Mouse (Mus musculus) erythroblast, adult 5-6 weeks (primary cell): ENCODE data around the gene Gnl3. TPM values are rescaled to one million over a fixed set of nuclear protein-coding genes. Genes with fewer than 3 reads are reported as not detected.

ENCODE experiments used
- ATAC-seq: replicated peaks from 2 replicates; pipeline ENCODE4 v1.8.0; 2016; ENCODE audit warnings: moderate number of reproducible peaks, mild to moderate bottlenecking, moderate TSS enrichment, inconsistent platforms; ENCODE audit not compliant: poor library complexity, low FRiP score, severe bottlenecking
- total RNA-seq, 2 experiments: library from RNA; stranded (forward) in 1 of 2; stranded (reverse) in 1 of 2; fragments of 150-400 nt in 1 of 2; fragments of 200-764, 138-1000 nt in 1 of 2; gene quantifications; 2 replicates each; pipeline versions ENCODE4 v1.2.3 to v1.2.4; 2015 to 2017; ENCODE audit warnings: low replicate concordance in 2 of 2

Gnl3 gene
- total RNA-seq (2015; ENCODE audit: low replicate concordance), result 55.4 and 66.3 TPM in 2 replicates
- total RNA-seq (2017; ENCODE audit: low replicate concordance), result 42.4 and 45.2 TPM in 2 replicates

DNA sequence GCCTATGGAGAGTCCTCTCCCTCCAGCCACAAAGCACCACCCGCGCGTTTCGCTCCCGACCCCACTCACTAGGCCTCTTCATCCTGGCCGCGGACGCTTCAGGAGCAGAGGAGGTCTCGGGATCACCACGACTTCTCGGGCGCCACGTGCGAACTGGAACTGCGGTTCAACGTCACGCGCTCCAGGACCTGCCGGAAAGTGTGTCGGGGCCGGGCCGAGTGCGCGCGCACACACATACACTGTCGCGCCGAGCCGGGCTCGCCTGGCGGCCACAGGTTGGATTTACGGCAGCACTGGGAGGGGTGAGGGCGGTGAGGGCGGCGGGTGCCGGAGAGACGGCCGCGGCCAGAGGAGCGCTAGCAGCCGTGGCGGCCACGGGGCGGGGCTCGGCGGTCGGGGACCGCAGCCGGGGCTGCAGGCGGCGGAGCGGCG lies at the start of gene Gnl3, which contains the start of gene Pbrm1:
Gnl3 (minus strand) TSS at position 293 of the 432 bp plus-strand sequence.
Pbrm1 (plus strand) TSS at position 279 of the 432 bp plus-strand sequence.
- ATAC-seq, result peak; percentile 84

DNA sequence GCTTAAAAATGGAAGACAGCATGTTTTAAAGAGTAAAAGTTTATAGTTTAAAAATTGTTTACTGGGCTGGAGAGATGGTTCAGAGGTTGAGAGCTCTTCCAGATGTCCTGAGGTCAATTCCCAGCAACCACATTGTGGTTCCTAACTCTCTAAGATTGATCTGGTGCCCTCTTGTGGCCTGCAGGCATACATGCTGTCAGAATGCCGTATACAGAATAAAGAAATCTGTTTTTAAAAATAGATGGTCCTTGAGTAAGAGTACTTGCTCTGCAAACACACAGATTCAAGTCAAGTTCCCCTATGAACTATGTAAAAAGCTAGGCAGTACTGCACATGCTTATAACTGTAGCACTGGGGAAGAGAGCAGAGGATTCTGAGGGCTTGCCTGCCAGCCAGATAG lies 43.3 kb upstream of the Gnl3 start:
- ATAC-seq, result peak; percentile 92

- ATAC-seq, result peak; percentile 98
Observed at GRCm38 (mm10) chr14:31045817-31046216, 26.9 kb upstream of the Gnl3 start.

DNA sequence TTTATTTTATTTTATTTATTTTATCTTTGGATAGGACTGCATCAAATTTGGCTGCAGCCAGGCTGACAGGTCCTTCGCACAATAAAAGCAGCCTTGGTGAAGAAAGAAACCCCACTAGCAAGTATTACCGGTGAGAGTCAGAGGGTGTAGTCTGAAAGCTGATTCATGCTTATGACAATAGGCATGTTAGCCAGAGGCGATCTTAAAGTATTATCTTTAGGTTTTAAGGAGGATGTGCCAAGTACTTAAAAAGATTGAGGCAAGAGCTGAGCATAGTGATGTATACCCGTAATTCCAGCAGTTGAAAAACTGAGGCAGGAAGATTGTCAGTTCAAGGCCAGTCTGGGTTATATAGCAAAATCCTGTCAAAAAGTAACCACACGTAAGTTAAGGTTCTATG lies 26.3 kb upstream of the Gnl3 start:
- peak; percentile 10 for ATAC-seq

GRCm38 (mm10) chr14:31025785-31026184 lies 6.8 kb upstream of the Gnl3 start:
- ATAC-seq, result 0 out of 2 replicates have a peak, but pooled peaks have one; percentile 32

DNA sequence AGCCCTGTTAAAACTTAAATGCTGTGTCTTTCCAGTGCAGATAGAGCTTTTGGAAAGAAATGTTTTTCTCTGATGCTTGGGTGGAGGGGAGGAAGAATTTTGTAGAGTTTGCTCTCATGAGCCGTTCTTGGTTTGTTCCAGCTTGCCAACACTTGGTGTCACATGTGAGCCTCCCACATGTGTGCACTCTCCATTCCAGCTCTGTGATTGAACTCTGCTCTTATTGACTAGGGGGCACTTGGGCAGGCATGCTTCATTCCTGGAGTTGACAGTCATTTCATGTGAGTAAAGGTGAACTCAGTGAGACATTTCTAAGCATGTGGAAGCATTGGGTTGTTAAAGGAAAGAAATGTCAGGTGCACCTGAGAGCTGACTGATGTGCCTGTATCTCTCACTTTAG lies 3.6 kb upstream of the Gnl3 start:
- ATAC-seq, result no peak

- peak; percentile 78 for ATAC-seq
Observed at GRCm38 (mm10) chr14:31019331-31020205, 616 bp upstream of the Gnl3 start.

DNA sequence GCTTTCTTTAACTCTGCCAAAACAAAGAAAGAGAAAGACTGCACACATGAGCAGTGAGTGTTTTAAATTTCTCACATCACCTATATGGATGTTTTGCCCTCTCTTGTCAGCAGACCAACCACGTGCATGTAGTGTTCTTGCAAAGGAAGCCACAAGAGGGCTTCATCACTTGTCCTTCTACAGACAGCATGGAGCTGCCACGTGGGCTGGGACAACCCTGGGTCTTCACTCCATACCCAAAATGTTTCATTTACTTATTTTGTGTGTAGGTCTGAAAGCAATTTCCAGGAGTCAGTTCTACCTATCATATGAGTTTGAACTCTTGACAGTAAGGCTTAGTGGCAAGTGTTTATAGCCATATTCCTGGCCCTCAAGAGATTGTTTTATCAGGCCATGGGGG lies 1.1 kb downstream of the Gnl3 start:
- ATAC-seq, result peak; percentile 39; the same call in 1 of the 2 replicates

DNA sequence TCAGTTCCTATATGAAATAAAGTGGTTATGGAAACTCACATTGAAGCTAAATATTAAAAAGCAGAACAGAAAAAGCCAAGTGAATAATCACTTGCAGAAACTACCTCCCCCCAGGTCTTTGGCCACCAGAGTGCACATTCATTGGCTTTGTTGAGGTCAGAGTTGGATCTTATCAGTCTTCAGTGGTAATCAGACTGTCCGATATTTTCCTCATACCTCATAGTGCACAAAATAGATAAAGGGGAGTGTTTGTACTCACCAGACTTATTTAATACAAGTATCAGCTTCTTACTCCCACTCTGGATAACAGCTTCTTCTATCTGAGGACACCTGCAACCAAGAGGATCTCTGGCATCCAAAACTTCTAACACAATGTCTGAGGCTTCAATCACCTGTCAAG lies 2.9 kb downstream of the Gnl3 start:
- no peak for ATAC-seq

GRCm38 (mm10) chr14:31013928-31014327 lies 5.0 kb downstream of the Gnl3 start:
- no peak for ATAC-seq

GRCm38 (mm10) chr14:31011588-31011987 lies 7.4 kb downstream of the Gnl3 start:
- no peak for ATAC-seq

DNA sequence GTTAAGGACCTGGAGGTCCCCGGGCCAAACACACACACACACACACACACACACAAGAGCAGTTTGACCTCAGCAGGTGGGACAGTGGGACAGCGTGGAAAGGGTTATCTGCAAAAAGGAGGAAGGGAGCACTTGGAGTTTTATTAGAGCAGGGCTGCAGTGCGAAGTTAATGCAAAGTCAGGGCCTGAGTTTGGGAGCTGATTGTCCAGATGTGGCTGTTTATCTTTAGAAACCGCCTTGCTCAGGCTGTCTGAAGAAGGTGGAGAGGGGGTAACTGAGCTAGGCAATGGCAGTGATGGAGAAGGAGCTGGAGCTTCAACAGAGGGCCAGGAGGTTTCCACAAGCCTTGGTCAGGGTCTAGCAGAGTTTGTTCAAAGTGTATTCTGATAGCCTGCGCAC lies 12.2 kb downstream of the Gnl3 start:
- peak; percentile 55 for ATAC-seq

DNA sequence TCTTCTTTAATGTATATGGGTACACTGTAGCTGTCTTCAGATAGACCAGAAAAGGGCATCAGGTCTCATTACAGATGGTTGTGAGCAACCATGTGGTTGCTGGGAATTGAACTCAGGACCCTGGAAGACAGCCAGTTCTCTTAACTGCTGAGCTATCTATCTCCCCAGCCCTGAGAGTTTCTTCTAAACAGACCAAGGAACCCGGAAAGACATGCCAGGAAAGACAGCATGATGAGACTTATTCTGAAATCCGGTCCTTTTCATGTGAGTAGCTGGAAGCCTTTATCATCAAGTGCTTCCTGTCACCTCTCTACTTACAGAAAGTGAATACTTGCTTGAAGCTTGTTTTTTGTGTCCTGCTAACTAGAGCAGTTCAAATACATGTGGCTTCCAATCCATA lies 14.4 kb downstream of the Gnl3 start:
- no peak for ATAC-seq

GRCm38 (mm10) chr14:31001307-31002205 lies 17.4 kb downstream of the Gnl3 start, which contains the start of the genes Glt8d1 and Spcs1:
Gene Glt8d1, plus strand, starts transcription at chr14:31001400.
Gene Spcs1, minus strand, starts transcription at chr14:31001672.
- peak; percentile 92 for ATAC-seq

GRCm38 (mm10) chr14:31000816-31001306 lies 18.1 kb downstream of the Gnl3 start:
- ATAC-seq, result peak; percentile 42

DNA sequence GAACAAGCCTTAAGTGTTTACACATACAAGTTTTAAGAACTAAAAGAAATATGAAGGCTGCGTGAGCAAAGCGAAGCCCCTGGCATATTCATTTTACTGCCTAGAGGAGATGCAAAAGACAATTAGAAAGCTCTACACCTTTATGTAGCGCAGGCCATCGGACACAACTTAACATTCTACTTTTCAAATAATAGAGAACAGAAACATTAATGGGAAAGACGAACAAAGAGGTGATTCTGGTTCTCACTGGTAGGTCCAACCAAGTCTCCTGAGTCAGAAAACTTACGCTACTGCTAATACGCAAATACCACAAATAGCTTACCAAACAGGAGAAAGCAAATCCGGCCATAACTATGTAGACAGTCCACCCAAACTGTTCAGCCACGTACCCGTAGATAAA lies 18.6 kb downstream of the Gnl3 start:
- no peak; the same call in 1 of the 2 replicates for ATAC-seq

DNA sequence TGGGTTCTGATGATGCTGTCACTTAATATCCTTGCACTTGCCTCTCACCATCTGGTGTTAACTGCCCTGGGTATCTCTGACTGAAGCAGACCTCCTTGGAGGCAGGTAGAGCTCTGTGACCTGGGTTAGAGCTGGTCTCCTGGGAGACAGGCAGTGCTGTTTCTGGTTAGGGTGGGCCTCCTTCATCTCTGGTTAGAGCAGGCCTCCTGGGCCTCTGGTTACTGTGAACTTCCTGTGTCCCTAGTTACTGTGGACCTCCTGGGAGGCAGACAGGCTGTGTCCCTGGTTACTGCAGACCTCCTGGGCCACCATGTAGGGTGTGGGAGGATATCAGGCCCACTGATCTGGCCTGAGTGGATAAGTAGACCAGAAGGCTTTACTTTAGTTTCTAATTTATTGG lies 22.5 kb downstream of the Gnl3 start:
- no peak for ATAC-seq

DNA sequence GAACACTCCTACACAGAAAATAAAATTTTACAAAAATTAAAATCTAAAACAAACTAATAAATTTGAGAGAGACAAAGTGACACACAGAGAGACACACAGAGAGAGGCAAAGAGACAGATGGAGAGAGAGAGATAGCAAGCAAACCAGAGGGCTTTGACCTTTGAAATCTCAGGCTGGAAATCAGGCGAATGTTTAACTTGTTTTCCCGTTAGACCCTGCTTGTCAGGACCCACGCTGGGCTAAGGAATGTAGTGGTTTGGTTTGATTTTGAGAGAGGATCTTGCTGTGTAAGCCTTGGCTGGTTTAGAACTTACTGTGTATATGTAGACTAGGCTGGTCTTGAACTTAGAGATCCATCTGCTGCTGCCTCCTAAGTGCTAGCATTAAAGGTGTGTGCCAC lies 42.7 kb downstream of the Gnl3 start:
- ATAC-seq, result no peak

DNA sequence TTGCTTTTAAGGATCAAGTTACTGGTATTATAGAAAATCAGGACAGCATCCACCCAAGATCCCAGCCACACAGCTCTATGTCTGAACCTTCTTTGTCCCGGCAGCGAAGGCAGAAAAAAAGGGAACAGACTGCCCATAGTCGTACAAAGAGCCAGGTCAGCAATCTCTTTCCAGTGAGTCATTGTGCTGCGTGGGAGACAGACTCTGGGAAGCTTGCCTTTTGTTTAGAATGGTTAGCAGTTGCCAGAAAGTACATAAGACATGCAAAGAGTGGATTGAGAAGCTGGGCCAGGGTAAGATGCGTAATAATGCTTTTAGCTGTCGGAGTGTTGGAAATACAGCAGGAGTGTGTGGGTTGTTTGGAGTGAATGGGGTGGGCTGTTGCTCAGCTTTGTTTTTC lies 44.7 kb downstream of the Gnl3 start:
- no peak for ATAC-seq
